Mouse (Mus musculus) brown adipose tissue, adult 24 weeks (tissue): ENCODE measurements around the gene Dph2. TPM values are rescaled to one million over a fixed set of nuclear protein-coding genes. Genes with fewer than 3 reads are reported as not detected.
A peak's percentile ranks its signal among the peaks of the same experiment; 100 is the strongest.

Source experiments
- H3K27ac ChIP-seq: fragments of 200-500 bp; replicated peaks from 2 replicates; pipeline ENCODE4 v1.5.1; 2012; ENCODE audit warnings: low read depth, mild to moderate bottlenecking, low read length
- H3K4me1 ChIP-seq: fragments of 200-500 bp; 2 replicates; pipeline ENCODE4 v1.6.1; 2012; ENCODE audit warnings: low read length, mixed read lengths; ENCODE audit not compliant: control insufficient read depth, insufficient read depth, insufficient read length
- H3K4me3 ChIP-seq: fragments of 200-500 bp; 2 replicates; pipeline ENCODE4 v1.5.1; 2012; ENCODE audit warnings: low read depth, mild to moderate bottlenecking, low read length, moderate library complexity; ENCODE audit not compliant: insufficient read depth
- polyA plus RNA-seq: library from polyadenylated mRNA; stranded (reverse); fragments of >200 nt; gene quantifications from 2 replicates; pipeline ENCODE4 v1.2.4, GENCODE M21; 2012; ENCODE audit not compliant: missing spikeins, insufficient read depth, insufficient read length

The Dph2 gene
- polyA plus RNA-seq: 1.7 and 4.4 TPM in 2 replicates

DNA sequence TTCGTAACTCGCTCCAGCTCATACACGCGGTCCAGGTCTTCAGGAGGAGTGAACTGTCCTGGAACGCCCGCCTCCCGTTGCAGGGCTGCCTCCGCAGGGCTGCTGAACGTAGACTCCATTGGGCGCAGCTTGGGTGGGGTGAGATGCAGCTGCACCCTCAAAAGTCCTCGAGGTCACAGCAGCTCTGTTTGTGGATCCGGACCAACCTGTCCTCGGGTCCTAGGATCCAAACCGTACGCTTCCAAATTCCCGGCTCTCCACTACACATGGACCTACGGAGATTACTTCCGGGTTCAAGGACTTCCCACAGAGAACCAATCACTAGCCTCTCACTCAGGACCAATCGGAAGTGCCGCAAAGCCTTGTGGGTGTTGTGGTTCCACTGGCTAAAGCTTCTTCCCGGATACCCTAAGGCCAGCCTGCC is at the start of gene Dph2:
Dph2 (minus strand) TSS at position 295 of the 424 bp plus-strand sequence.
- Histone ChIP-seq H3K4me1 (no peaks in the 10 kb centered on the region), H3K27ac (no peak within 1 kb of the TSS), H3K4me3 (peak within 1 kb of the TSS; percentile 84)

GRCm38 (mm10) chr4:117936964-117937363 is 45.1 kb upstream of the Dph2 start:
- Histone ChIP-seq H3K4me3 (no peak overlapping the region), H3K4me1 (no peaks in the 10 kb centered on the region), H3K27ac (no peak overlapping the region)

DNA sequence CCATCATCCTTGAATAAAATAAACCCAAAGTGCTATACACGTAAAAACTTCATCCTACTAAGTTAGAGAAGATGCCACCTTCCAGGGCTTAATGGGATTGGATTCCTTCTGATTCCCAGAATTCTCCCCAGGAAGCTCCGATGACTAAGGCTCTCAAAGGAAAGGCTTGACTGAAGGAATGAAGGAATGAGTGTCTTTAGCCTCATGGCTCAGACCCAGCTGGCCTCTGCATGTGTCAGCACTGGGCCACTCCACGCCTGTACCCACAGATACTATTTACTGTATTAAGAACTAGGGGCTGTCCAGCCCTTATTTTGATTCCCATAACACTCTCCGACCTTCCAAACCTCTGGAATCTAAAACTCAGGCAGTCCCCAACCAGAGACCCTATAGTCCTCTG is 42.2 kb upstream of the Dph2 start:
- H3K27ac ChIP-seq: no peak overlapping the region
- H3K4me1 ChIP-seq: no peaks in the 10 kb centered on the region

DNA sequence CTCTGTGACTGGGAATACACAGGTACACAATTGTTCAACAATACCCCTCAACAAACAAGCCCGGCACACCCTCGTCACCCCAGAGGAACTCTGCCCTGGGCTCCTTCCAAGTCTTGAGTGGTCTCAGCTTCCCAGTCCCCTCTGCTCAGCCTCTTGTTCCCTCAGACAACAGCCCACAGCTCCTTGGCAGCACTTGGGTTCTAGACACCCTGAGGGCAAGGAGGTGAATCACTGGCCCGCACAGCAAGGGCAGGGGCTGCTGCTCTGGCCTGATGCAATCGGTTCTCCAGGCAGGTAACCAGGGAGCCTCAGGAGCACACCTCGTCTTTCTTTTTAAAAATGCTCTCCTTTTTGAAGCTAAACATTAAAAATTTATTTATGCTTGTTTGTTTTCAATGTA is 41.4 kb upstream of the Dph2 start:
- Histone ChIP-seq H3K27ac (no peak overlapping the region), H3K4me3 (no peak overlapping the region), H3K4me1 (no peaks in the 10 kb centered on the region)

More for the DNA sequence above, 42.2 kb upstream of the Dph2 start:
- H3K4me3 ChIP-seq: no peak overlapping the region

- Histone ChIP-seq H3K4me3 (peak within 1 kb of the TSS; percentile 20; the same call in 1 of the 2 replicates), H3K4me1 (no peaks in the 10 kb centered on the region), H3K27ac (no peak within 1 kb of the TSS)
Measured at GRCm38 (mm10) chr4:117929391-117929881, 37.6 kb upstream of the Dph2 start, which contains the start of gene Artn. Gene Artn, minus strand, starts transcription at chr4:117929763.

DNA sequence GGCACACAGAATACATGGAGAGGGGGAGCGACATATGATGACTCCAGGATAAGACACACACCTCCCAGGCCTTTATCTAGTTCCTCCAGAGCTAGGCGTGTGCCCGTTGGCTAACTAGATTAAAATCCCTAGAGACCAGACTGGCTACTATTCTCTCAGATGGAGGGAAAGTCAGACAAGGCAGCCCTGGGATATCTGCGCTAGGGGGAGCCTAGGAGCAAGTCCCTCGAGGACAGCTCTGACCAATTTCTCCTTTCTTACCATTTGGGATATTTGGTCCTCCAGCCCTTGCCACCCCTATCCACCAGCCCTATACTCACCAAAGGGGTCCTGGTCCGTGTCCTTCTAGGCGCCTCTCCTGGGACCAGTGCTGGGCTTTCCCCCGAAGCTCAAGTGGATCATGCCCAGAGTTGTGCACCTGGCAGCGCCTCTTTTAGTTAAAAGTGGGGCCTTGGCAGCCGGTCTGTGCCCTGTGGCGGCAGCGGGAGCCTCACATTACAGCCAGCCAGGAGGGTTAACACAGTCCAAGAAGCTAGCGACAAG is 36.9 kb upstream of the Dph2 start:
- no peaks in the 10 kb centered on the region for H3K4me1 ChIP-seq
- H3K4me3 ChIP-seq: peak overlapping the region; percentile 20; the same call in 1 of the 2 replicates
- H3K27ac ChIP-seq: no peak overlapping the region

DNA sequence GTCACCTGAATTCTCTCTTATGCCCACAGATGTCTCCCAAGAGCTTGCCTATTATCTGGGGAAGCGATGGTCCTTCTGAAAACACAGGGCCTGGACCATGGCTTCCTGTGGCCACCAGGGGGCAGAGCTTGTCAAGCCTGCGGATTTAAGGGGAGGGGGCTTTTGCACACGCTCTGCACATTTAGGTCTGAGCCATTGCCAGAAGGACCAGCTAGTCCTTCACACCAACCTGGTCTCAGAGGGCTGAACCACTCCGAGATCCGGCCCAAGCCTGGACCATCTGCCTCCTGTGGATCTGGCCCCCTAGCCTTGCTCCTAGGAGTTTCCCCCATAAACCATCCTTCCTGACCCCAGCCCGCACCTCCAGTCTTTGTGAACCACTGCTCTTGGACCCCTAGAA is 36.4 kb upstream of the Dph2 start:
- no peak overlapping the region for H3K27ac ChIP-seq
- H3K4me3 ChIP-seq: no peak overlapping the region
- H3K4me1 ChIP-seq: no peaks in the 10 kb centered on the region

- peak overlapping the region; percentile 33 for H3K4me3 ChIP-seq
- H3K27ac ChIP-seq: no peak overlapping the region
- H3K4me1 ChIP-seq: no peaks in the 10 kb centered on the region
Measured at GRCm38 (mm10) chr4:117926545-117927482, 35.0 kb upstream of the Dph2 start.

DNA sequence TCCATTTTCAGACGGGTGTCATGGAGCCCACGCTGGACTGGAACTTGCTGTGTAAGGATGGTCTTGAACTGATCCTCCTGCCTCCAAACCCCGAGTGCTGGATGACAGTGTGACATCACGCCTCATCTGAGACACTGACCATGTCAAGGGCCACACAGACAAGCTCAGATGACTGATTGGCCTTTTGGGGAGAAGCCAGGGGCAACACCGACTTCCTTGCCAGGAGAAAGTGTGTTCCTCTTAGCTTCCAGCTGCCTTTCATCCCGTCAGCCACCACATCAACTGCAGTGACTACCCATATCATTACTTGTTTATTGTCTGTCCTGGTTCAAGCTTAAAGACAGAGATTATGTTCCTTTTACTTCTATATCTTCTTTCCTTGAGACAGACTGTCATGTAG is 33.1 kb upstream of the Dph2 start:
- no peaks in the 10 kb centered on the region for H3K4me1 ChIP-seq
- no peak overlapping the region for H3K27ac ChIP-seq

GRCm38 (mm10) chr4:117923450-117923849 is 31.6 kb upstream of the Dph2 start:
- no peak overlapping the region for H3K4me3 ChIP-seq
- H3K27ac ChIP-seq: no peak overlapping the region
- H3K4me1 ChIP-seq: no peaks in the 10 kb centered on the region

More for the DNA sequence above, 33.1 kb upstream of the Dph2 start:
- H3K4me3 ChIP-seq: no peak overlapping the region

DNA sequence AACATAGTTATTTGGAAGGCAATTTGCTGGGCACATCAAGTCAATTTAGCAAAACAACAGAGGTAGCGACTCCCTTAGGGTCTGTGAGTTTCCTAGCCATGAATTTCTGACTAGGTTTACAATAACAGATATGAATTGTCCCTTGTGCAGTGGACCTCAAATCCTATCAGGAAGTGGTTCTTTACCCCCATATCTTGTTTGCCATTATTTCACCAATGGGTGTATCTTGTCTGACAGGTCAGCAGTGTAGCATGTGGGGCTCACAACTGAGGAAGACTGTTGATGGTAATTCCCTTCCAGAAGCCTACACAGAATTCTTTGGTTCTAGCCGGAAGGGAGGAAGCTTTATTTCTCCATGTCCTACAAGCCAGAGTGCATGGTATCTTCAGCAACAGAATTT is 29.5 kb upstream of the Dph2 start:
- Histone ChIP-seq H3K27ac (no peak overlapping the region), H3K4me1 (no peaks in the 10 kb centered on the region), H3K4me3 (no peak overlapping the region)

DNA sequence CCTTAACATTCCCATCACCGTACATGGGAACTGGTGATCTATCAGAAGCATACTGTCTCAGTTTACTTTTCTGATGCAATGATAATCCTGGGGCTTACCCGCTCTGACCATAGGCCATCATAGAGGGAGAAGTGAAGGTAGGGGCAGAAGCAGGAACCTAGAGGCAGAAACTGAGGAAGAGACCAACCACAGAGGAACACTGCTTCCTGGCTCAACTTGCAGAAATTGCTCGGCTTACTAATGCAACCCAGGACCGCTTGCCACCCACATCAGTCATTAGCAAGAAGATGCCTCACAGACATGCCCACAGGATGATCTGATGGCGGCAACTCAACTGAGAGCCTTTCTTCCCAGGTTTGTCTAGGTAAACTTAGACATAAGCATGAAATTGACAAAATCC is 26.9 kb upstream of the Dph2 start:
- Histone ChIP-seq H3K4me3 (no peak overlapping the region), H3K27ac (no peak overlapping the region), H3K4me1 (peaks cover 4% of the 10 kb centered on the region)

DNA sequence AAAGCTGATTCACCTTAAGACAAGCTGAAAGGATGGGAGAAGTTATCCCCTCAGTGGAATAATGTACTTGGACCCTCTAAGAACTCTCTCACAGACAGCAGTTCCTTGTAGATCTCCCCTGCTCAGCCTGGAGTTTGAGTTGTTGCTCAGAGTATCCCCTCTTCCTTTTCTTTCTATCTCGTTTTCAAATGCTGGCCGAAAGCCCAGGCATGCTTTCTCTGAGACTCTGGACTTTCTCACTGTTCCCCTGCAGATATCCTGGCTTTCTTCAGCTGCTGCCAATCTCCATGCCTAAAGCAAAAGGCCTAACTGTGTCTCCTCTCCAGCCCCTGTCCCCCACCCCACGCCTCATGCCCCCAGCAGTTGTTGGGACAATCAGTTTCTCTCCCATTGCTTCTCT is 26.4 kb upstream of the Dph2 start:
- Histone ChIP-seq H3K4me1 (peaks cover 8% of the 10 kb centered on the region), H3K4me3 (no peak overlapping the region), H3K27ac (no peak overlapping the region)

DNA sequence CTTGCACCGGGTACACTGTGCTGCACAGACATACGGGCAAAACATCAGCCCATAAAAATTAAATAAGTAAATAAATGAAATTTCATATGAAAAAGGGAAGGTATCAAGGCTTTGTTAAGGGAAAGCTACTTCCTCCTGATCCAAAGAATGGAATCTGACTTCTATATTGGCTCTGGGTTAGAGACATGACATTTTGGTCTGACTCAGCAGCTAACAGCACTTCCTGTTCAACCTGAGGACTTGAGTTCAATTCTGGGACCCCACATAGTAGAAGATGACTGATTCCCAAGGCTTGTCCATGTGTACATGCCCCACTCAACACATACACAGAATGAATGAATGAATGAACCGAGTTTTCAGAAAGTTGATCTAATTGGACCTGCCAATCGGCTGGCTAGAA is 26.0 kb upstream of the Dph2 start:
- H3K4me1 ChIP-seq: peaks cover 9% of the 10 kb centered on the region
- H3K4me3 ChIP-seq: no peak overlapping the region
- no peak overlapping the region for H3K27ac ChIP-seq

GRCm38 (mm10) chr4:117917402-117917801 is 25.6 kb upstream of the Dph2 start:
- H3K4me3 ChIP-seq: no peak overlapping the region
- H3K27ac ChIP-seq: no peak overlapping the region
- peaks cover 12% of the 10 kb centered on the region for H3K4me1 ChIP-seq
